Mouse (Mus musculus) right cerebral cortex, postnatal 25 days (tissue): ENCODE data around the gene Hist2h2bb.

ENCODE experiments used
- DNase-seq: peaks from one replicate; pipeline ENCODE4 v3.0.0; 2022

Gene Hist2h2bb

GRCm38 (mm10) chr3:96302076-96302475, 32.5 kb downstream of the Hist2h2bb start:
- DNase-seq: no peak

GRCm38 (mm10) chr3:96306506-96306905, 37.0 kb downstream of the Hist2h2bb start:
- no peak for DNase-seq

GRCm38 (mm10) chr3:96309441-96309840, 39.9 kb downstream of the Hist2h2bb start:
- DNase-seq: no peak

- DNase-seq: no peak
Measured at GRCm38 (mm10) chr3:96312341-96313098, 43.0 kb downstream of the Hist2h2bb start.
